21 mouse cellular contexts compared by ENCODE assay signal in genomic region chr1:191055533-191055873, GRCm38 (mm10). TPM values are rescaled to one million over a fixed set of nuclear protein-coding genes. Genes with fewer than 3 reads are reported as not detected.
DNase-seq lines count a peak whose midpoint lies in the region; ATAC-seq and TF ChIP-seq lines count a peak whose summit lies in the region.
"Had no signal": no experiment of that assay in that cellular context is flagged by ENCODE, and none has a peak within 500 bp of the region (broad histone marks: within the 10 kb centered on the region; RNA-seq: fewer than 3 reads in every experiment).

No protein-coding gene starts in this region.

- no peaks in the 10 kb centered on the region for H3K27me3 ChIP-seq in hindbrain, postnatal 0 days (ENCODE audit: insufficient read depth, low read length)
- no peaks in the 10 kb centered on the region for H3K27me3 ChIP-seq in hindbrain, embryonic 14.5 days (ENCODE audit: control insufficient read depth, insufficient read depth, low read length)
- no peaks in the 10 kb centered on the region for H3K27me3 ChIP-seq in E14TG2a.4 (ENCODE audit: insufficient read depth, low read length)
- no peaks in the 10 kb centered on the region for H3K27me3 ChIP-seq in liver, embryonic 16.5 days (ENCODE audit: control insufficient read depth, insufficient read depth, low read depth, low read length)
- H3K27me3 ChIP-seq: forebrain, embryonic 15.5 days; heart, embryonic 12.5 days had no signal

- no peak for ATAC-seq in hindbrain, postnatal 0 days
- ATAC-seq in hindbrain, embryonic 14.5 days (ENCODE audit: low FRiP score) = no peak
- ATAC-seq in liver, embryonic 16.5 days (ENCODE audit: low read depth) = peak; percentile 65
- ATAC-seq: forebrain, embryonic 15.5 days; lung, postnatal 0 days had no signal

- no peaks in the 10 kb centered on the region for H3K36me3 ChIP-seq in hindbrain, postnatal 0 days (ENCODE audit: insufficient read depth, low read length)
- no peaks in the 10 kb centered on the region for H3K36me3 ChIP-seq in hindbrain, embryonic 14.5 days (replicated peaks; ENCODE audit: control insufficient read depth, insufficient read depth)
- H3K36me3 ChIP-seq in E14TG2a.4 (ENCODE audit: insufficient read depth, low read length) = 0 out of 2 replicates have a peak, but pooled peaks cover 3% of the 10 kb centered on the region
- no peaks in the 10 kb centered on the region for H3K36me3 ChIP-seq in liver, embryonic 16.5 days (ENCODE audit: control insufficient read depth, insufficient read depth)
- H3K36me3 ChIP-seq: forebrain, embryonic 15.5 days had no signal

- no peaks in the 10 kb centered on the region for H3K9me3 ChIP-seq in hindbrain, postnatal 0 days (ENCODE audit: low read length)
- H3K9me3 ChIP-seq in hindbrain, embryonic 14.5 days (ENCODE audit: control insufficient read depth, low read length) = no peaks in the 10 kb centered on the region
- H3K9me3 ChIP-seq in E14TG2a.4 (ENCODE audit: low read length) = no peaks in the 10 kb centered on the region
- no peaks in the 10 kb centered on the region for H3K9me3 ChIP-seq in liver, embryonic 16.5 days (replicated peaks; ENCODE audit: control insufficient read depth, low read length)
- H3K9me3 ChIP-seq: forebrain, embryonic 15.5 days; heart, embryonic 12.5 days had no signal

- H3K9ac ChIP-seq in hindbrain, postnatal 0 days (replicated peaks; ENCODE audit: low read length) = no peak overlapping the region
- H3K9ac ChIP-seq in hindbrain, embryonic 14.5 days = no peak overlapping the region
- H3K9ac ChIP-seq in liver, embryonic 16.5 days (ENCODE audit: low read depth, low read length) = no peak overlapping the region
- H3K9ac ChIP-seq: forebrain, embryonic 15.5 days; heart, embryonic 12.5 days had no signal

- H3K4me1 ChIP-seq in hindbrain, postnatal 0 days (ENCODE audit: insufficient read depth, low read length) = no peaks in the 10 kb centered on the region
- H3K4me1 ChIP-seq in hindbrain, embryonic 14.5 days (replicated peaks; ENCODE audit: control insufficient read depth, insufficient read depth, low read length) = no peaks in the 10 kb centered on the region
- peaks cover 10% of the 10 kb centered on the region for H3K4me1 ChIP-seq in E14TG2a.4 (replicated peaks; ENCODE audit: low read depth, low read length)
- peaks cover 4% of the 10 kb centered on the region for H3K4me1 ChIP-seq in embryonic fibroblast, embryonic 13.5 days (ENCODE audit: control insufficient read depth, insufficient read depth, low read length)
- H3K4me1 ChIP-seq in liver, embryonic 16.5 days (ENCODE audit: control insufficient read depth, low read depth, low read length) = no peaks in the 10 kb centered on the region; the same call in none of the 2 replicates
- H3K4me1 ChIP-seq: forebrain, embryonic 15.5 days; heart, embryonic 12.5 days had no signal

- peak; percentile 53 for TF ChIP-seq CTCF in hindbrain, postnatal 0 days (IDR thresholded peaks at IDR 0.05; ENCODE audit: low read depth)
- TF ChIP-seq CTCF in E14TG2a.4 (conservative IDR thresholded peaks at IDR 0.05; ENCODE audit: low read length) = peak; percentile 13; the same call in 1 of the 2 replicates
- 0 out of 2 replicates have a peak, but pooled peaks have one; percentile 3 for TF ChIP-seq CTCF in embryonic fibroblast, embryonic 13.5 days (IDR thresholded peaks at IDR 0.05; ENCODE audit: borderline replicate concordance, insufficient read depth, low read length)

- no peak overlapping the region for H3K4me2 ChIP-seq in hindbrain, postnatal 0 days (ENCODE audit: low read depth, low read length)
- no peak overlapping the region for H3K4me2 ChIP-seq in hindbrain, embryonic 14.5 days (replicated peaks)
- H3K4me2 ChIP-seq in liver, embryonic 16.5 days (ENCODE audit: low read depth, low read length) = no peak overlapping the region
- H3K4me2 ChIP-seq: forebrain, embryonic 15.5 days; heart, embryonic 12.5 days; midbrain, embryonic 11.5 days had no signal

- no peak overlapping the region for H3K27ac ChIP-seq in hindbrain, postnatal 0 days
- H3K27ac ChIP-seq in hindbrain, embryonic 14.5 days = no peak overlapping the region
- H3K27ac ChIP-seq in embryonic fibroblast, embryonic 13.5 days (ENCODE audit: insufficient read depth, low read length) = no peak overlapping the region
- H3K27ac ChIP-seq in liver, embryonic 16.5 days (ENCODE audit: low read length) = 0 out of 2 replicates have a peak overlapping the region, but pooled peaks have one; percentile 12
- H3K27ac ChIP-seq: forebrain, embryonic 15.5 days had no signal

- peak; percentile 35 for DNase-seq in hindbrain, postnatal 0 days (ENCODE audit: low spot score)
- no peak for DNase-seq in hindbrain, embryonic 14.5 days (ENCODE audit: low spot score)
- DNase-seq in right cerebral cortex, adult 18-20 months = no peak
- DNase-seq in ovary, postnatal 36 days (ENCODE audit: low spot score) = no peak
- DNase-seq: cerebellum, adult 9-10 months; kidney, adult 8-10 months; right cerebral cortex, postnatal 25 days had no signal

- WGBS in hindbrain, postnatal 0 days = 57% methylated on average over 2 of the region's 2 CpGs
- WGBS in hindbrain, embryonic 14.5 days = 69% methylated on average over 2 of the region's 2 CpGs
- 24% methylated on average over 2 of the region's 2 CpGs for WGBS in liver, embryonic 16.5 days (ENCODE audit: insufficient replicate concordance)

- no peak for TF ChIP-seq POLR2A in embryonic fibroblast, embryonic 13.5 days (IDR thresholded peaks at IDR 0.05; ENCODE audit: low read depth, low read length)

- no peak overlapping the region for H3K4me3 ChIP-seq in hindbrain, postnatal 0 days (ENCODE audit: low read length)
- H3K4me3 ChIP-seq in hindbrain, embryonic 14.5 days (replicated peaks; ENCODE audit: low read length) = no peak overlapping the region
- H3K4me3 ChIP-seq in E14TG2a.4 (replicated peaks; ENCODE audit: low read length) = no peak overlapping the region
- no peak overlapping the region for H3K4me3 ChIP-seq in embryonic fibroblast, embryonic 13.5 days (ENCODE audit: insufficient read depth, low read length)
- no peak overlapping the region for H3K4me3 ChIP-seq in liver, embryonic 16.5 days (ENCODE audit: low read depth, low read length)
- H3K4me3 ChIP-seq: erythroblast, embryonic 14.5 days; forebrain, embryonic 15.5 days; heart, embryonic 12.5 days had no signal

RNA-seq across cellular contexts. Expression of gene Tatdn3, which starts 7.2 kb away (rescaled TPM):
- 9.1 and 14.8 TPM in 2 replicates for total RNA-seq in hindbrain, postnatal 0 days (2014; rRNA removed)
- 15.6 and 18.0 TPM in 2 replicates for polyA plus RNA-seq in hindbrain, postnatal 0 days (2015; fragmentation: Nextera tagmentation; extraction: Ambion mirVana)
- polyA plus RNA-seq in hindbrain, embryonic 14.5 days (2014; fragmentation: Nextera tagmentation; extraction: Ambion mirVana) = 13.1 and 14.9 TPM in 2 replicates
- polyA plus RNA-seq in embryonic fibroblast, embryonic 13.5 days (2011; ENCODE audit: insufficient read length, low read depth, missing spikeins) = 11.3 and 19.0 TPM in 2 replicates
- polyA plus RNA-seq in liver, embryonic 16.5 days (2015; fragmentation: Nextera tagmentation; extraction: Ambion mirVana) = 5.9 and 6.4 TPM in 2 replicates

RNA-seq across cellular contexts. Expression of gene Nsl1, which starts 7.3 kb away (rescaled TPM):
- 1.2 and 2.7 TPM in 2 replicates for total RNA-seq in hindbrain, postnatal 0 days (2014; rRNA removed)
- polyA plus RNA-seq in hindbrain, postnatal 0 days (2015; fragmentation: Nextera tagmentation; extraction: Ambion mirVana) = 3.2 and 4.4 TPM in 2 replicates
- polyA plus RNA-seq in hindbrain, embryonic 14.5 days (2014; fragmentation: Nextera tagmentation; extraction: Ambion mirVana) = 3.6 and 5.0 TPM in 2 replicates
- 5.7 and 11.7 TPM in 2 replicates for polyA plus RNA-seq in embryonic fibroblast, embryonic 13.5 days (2011; ENCODE audit: insufficient read length, low read depth, missing spikeins)
- 12.7 and 13.5 TPM in 2 replicates for polyA plus RNA-seq in liver, embryonic 16.5 days (2015; fragmentation: Nextera tagmentation; extraction: Ambion mirVana)

RNA-seq across cellular contexts. Expression of gene Spata45, which starts 19.1 kb away (rescaled TPM):
- not detected in 2 replicates for total RNA-seq in hindbrain, postnatal 0 days (2014; rRNA removed)
- polyA plus RNA-seq in hindbrain, postnatal 0 days (2015; fragmentation: Nextera tagmentation; extraction: Ambion mirVana) = not detected in 2 replicates
- not detected in 2 replicates for polyA plus RNA-seq in hindbrain, embryonic 14.5 days (2014; fragmentation: Nextera tagmentation; extraction: Ambion mirVana)
- not detected in 2 replicates for polyA plus RNA-seq in embryonic fibroblast, embryonic 13.5 days (2011; ENCODE audit: insufficient read length, low read depth, missing spikeins)
- not detected in 2 replicates for polyA plus RNA-seq in liver, embryonic 16.5 days (2015; fragmentation: Nextera tagmentation; extraction: Ambion mirVana)
- total RNA-seq: adrenal gland, postnatal 25 days; gastrocnemius, postnatal 14 days; left cerebral cortex, adult 18-20 months had no signal
- polyA plus RNA-seq: C2C12; erythroblast, embryonic 14.5 days; forebrain, embryonic 15.5 days; heart, embryonic 12.5 days; hindbrain, embryonic 11.5 days; limb, embryonic 11.5 days; lung, postnatal 0 days; midbrain, embryonic 11.5 days had no signal

RNA-seq across cellular contexts. Expression of gene Flvcr1, which starts 29.5 kb away (rescaled TPM):
- 27.6 and 44.9 TPM in 2 replicates for total RNA-seq in hindbrain, postnatal 0 days (2014; rRNA removed)
- polyA plus RNA-seq in hindbrain, postnatal 0 days (2015; fragmentation: Nextera tagmentation; extraction: Ambion mirVana) = 7.3 and 7.4 TPM in 2 replicates
- polyA plus RNA-seq in hindbrain, embryonic 14.5 days (2014; fragmentation: Nextera tagmentation; extraction: Ambion mirVana) = 10.3 and 11.6 TPM in 2 replicates
- 7.5 and 9.4 TPM in 2 replicates for polyA plus RNA-seq in embryonic fibroblast, embryonic 13.5 days (2011; ENCODE audit: insufficient read length, low read depth, missing spikeins)
- 2.1 and 2.2 TPM in 2 replicates for polyA plus RNA-seq in liver, embryonic 16.5 days (2015; fragmentation: Nextera tagmentation; extraction: Ambion mirVana)

RNA-seq across cellular contexts. Expression of gene Batf3, which starts 42.1 kb away (rescaled TPM):
- 1.0 and 4.7 TPM in 2 replicates for total RNA-seq in hindbrain, postnatal 0 days (2014; rRNA removed)
- 4.0 and 4.1 TPM in 2 replicates for polyA plus RNA-seq in hindbrain, postnatal 0 days (2015; fragmentation: Nextera tagmentation; extraction: Ambion mirVana)
- 1.5 and 2.2 TPM in 2 replicates for polyA plus RNA-seq in hindbrain, embryonic 14.5 days (2014; fragmentation: Nextera tagmentation; extraction: Ambion mirVana)
- not detected in 2 replicates for polyA plus RNA-seq in embryonic fibroblast, embryonic 13.5 days (2011; ENCODE audit: insufficient read length, low read depth, missing spikeins)
- 1.5 and 2.4 TPM in 2 replicates for polyA plus RNA-seq in liver, embryonic 16.5 days (2015; fragmentation: Nextera tagmentation; extraction: Ambion mirVana)

Comparison
In these comparisons a context has a peak if more than half of its experiments do, and no peak if none do; other contexts are left out.
1. CTCF ChIP-seq: peak in every context shown above with its lines; median percentile 53 in hindbrain, postnatal 0 days; 13 in E14TG2a.4; 3 in embryonic fibroblast, embryonic 13.5 days.